Mouse (Mus musculus): ENCODE data around the gene Gpr89. TPM values are rescaled to one million over a fixed set of nuclear protein-coding genes. Genes with fewer than 3 reads are reported as not detected.

The Gpr89 gene
- 28.0 TPM for polyA plus RNA-seq (2014; fragmentation: Illumina TruSeq; extraction: RNeasy Lipid Tissue Mini Kit (QIAGEN cat#74804); ENCODE audit: low read depth, low replicate concordance)

GRCm38 (mm10) chr3:96904851-96905541, at the start of gene Gpr89:
TSS of gene Gpr89 (minus strand) at chr3:96905346.

DNA sequence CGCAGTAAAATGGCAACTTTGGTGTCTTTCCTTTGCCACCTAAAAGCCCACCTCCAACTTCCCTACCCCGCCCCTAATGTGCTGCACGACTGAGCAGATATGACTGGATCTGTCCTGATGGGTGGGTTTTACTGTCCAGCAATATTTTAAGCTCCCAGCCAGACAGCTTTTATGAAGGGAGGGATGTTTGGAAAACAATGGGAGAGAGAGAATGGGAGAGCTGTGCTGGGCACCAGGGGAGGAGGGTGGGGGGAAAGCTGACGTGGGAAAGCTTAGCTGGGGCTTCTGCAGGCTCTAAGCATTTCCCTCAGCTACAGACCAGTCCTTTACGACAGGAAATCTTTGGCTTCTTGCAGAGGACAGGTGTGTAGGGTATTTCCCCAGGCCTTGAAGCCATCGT, 20.8 kb upstream of the Gpr89 start, which contains the start of gene Gja8:
TSS of gene Gja8 (minus strand) at position 101 of the 400 bp plus-strand sequence.

GRCm38 (mm10) chr3:96904393-96904792, 753 bp downstream of the Gpr89 start, which contains the start of gene Gja5:
TSS of gene Gja5 (plus strand) at chr3:96904693.

DNA sequence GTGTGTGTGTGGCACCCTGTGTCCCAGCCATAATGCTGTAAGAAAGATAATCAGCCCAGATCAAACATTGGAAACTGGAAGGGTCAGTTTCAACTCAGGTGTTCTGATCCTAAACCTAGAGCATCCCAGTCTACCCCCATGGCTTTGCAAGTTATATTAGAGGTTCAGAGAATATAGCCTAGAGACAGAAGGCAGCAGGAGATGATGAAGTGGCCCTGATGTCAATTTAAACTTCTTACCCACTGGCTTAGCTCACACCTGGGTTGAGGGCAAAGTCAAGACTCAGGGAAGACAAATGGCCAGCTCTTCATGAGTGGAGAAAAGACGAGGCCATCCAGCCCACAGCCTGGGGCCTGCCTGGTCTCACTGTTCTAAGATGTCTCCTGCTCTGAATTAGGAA, 76.2 kb downstream of the Gpr89 start, which contains the start of the genes Pdzk1 and Cd160:
TSS of gene Pdzk1 (plus strand) at position 301 of the 400 bp plus-strand sequence.
TSS of gene Cd160 (minus strand) at position 368 of the 400 bp plus-strand sequence.

Other genes with a start within 250 kb of the Gpr89 start
- gene Ankrd35, start 235.2 kb downstream of the Gpr89 start, polyA plus RNA-seq (2014; fragmentation: Illumina TruSeq; extraction: RNeasy Lipid Tissue Mini Kit (QIAGEN cat#74804); ENCODE audit: low read depth, low replicate concordance), result 0.47 TPM
- 4.9 TPM for gene Pias3, start 209.0 kb downstream of the Gpr89 start, polyA plus RNA-seq (2014; fragmentation: Illumina TruSeq; extraction: RNeasy Lipid Tissue Mini Kit (QIAGEN cat#74804); ENCODE audit: low read depth, low replicate concordance)
- gene Nudt17, start 196.8 kb downstream of the Gpr89 start, polyA plus RNA-seq (2014; fragmentation: Illumina TruSeq; extraction: RNeasy Lipid Tissue Mini Kit (QIAGEN cat#74804); ENCODE audit: low read depth, low replicate concordance), result not detected
- 28.5 TPM for gene Polr3c, start 177.7 kb downstream of the Gpr89 start, polyA plus RNA-seq (2014; fragmentation: Illumina TruSeq; extraction: RNeasy Lipid Tissue Mini Kit (QIAGEN cat#74804); ENCODE audit: low read depth, low replicate concordance)
- gene Rnf115, start 177.7 kb downstream of the Gpr89 start, polyA plus RNA-seq (2014; fragmentation: Illumina TruSeq; extraction: RNeasy Lipid Tissue Mini Kit (QIAGEN cat#74804); ENCODE audit: low read depth, low replicate concordance), result 137 TPM
- gene Pdzk1, start 76.1 kb downstream of the Gpr89 start, polyA plus RNA-seq (2014; fragmentation: Illumina TruSeq; extraction: RNeasy Lipid Tissue Mini Kit (QIAGEN cat#74804); ENCODE audit: low read depth, low replicate concordance), result not detected
- 0.63 TPM for gene Cd160, start 76.0 kb downstream of the Gpr89 start, polyA plus RNA-seq (2014; fragmentation: Illumina TruSeq; extraction: RNeasy Lipid Tissue Mini Kit (QIAGEN cat#74804); ENCODE audit: low read depth, low replicate concordance)
- gene Gja5, start 653 bp downstream of the Gpr89 start, polyA plus RNA-seq (2014; fragmentation: Illumina TruSeq; extraction: RNeasy Lipid Tissue Mini Kit (QIAGEN cat#74804); ENCODE audit: low read depth, low replicate concordance), result 0.98 TPM
- not detected for gene Gja8, start 20.7 kb upstream of the Gpr89 start, polyA plus RNA-seq (2014; fragmentation: Illumina TruSeq; extraction: RNeasy Lipid Tissue Mini Kit (QIAGEN cat#74804); ENCODE audit: low read depth, low replicate concordance)